Mouse (Mus musculus) hematopoietic stem cell, adult 5-6 weeks (primary cell): ENCODE results near the gene R3hdm2. TPM values are rescaled to one million over a fixed set of nuclear protein-coding genes. Genes with fewer than 3 reads are reported as not detected.

Experiments used
- ATAC-seq, 2 experiments: fragments of 125-278 bp in 1 of 2; replicated peaks in 1 of 2; 2 replicates each; pipeline ENCODE4 v1.8.0; 2016 to 2017; ENCODE audit warnings: inconsistent platforms in 2 of 2, mild to moderate bottlenecking in 2 of 2, moderate number of reproducible peaks in 2 of 2, low read depth in 1 of 2, moderate TSS enrichment in 1 of 2; ENCODE audit not compliant: low FRiP score in 2 of 2, poor library complexity in 2 of 2, severe bottlenecking in 2 of 2, insufficient read depth in 1 of 2, low TSS enrichment in 1 of 2
- total RNA-seq: library from RNA; stranded (forward); fragments of 172-1452, 232-1000 nt; gene quantifications from 2 replicates; pipeline ENCODE4 v1.2.3, GENCODE M21; 2017

Gene R3hdm2
- total RNA-seq, 1 experiment from 2014 or later: 41.3 TPM

DNA sequence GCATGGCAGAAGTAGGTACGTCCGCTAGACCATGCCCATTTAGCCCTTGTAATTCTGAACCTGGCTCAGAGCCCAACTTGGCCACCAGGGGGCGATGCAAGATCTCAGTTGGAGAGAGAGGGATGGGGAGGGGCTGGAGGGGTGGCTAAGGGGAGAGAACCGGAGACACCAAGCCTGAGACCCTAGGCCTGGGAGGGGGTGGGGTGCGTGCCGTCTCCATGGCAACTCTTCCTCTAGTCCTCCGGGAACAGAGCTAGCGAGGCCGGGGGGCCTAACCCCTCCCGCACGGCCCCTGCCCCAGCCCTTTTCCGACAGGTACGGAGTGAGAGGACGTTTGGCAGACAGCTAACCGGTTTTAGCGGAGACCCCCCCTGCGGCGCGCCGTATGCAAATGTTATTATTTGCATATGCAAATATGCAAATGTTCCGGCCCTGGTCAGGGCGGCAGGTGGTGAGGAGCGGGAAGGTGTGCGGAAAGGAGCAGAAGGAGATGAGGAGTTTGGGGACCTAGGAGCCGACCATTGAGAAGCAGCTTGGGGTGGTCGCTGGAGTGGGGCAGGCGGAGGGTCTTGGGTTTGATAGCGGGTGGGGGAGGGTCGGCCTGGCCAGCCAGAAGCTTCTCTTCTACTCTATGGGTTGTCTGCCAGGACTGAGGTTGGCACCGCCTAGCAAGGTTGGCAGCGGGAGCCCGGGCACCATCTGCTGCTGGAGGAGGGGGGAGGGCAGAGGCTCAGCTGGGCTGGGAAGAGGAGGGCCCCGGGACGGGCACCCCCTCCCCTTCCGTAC is 129.1 kb downstream of the R3hdm2 start:
- peak; percentile 13 to 54; a peak in 2 of 4 replicates for ATAC-seq

DNA sequence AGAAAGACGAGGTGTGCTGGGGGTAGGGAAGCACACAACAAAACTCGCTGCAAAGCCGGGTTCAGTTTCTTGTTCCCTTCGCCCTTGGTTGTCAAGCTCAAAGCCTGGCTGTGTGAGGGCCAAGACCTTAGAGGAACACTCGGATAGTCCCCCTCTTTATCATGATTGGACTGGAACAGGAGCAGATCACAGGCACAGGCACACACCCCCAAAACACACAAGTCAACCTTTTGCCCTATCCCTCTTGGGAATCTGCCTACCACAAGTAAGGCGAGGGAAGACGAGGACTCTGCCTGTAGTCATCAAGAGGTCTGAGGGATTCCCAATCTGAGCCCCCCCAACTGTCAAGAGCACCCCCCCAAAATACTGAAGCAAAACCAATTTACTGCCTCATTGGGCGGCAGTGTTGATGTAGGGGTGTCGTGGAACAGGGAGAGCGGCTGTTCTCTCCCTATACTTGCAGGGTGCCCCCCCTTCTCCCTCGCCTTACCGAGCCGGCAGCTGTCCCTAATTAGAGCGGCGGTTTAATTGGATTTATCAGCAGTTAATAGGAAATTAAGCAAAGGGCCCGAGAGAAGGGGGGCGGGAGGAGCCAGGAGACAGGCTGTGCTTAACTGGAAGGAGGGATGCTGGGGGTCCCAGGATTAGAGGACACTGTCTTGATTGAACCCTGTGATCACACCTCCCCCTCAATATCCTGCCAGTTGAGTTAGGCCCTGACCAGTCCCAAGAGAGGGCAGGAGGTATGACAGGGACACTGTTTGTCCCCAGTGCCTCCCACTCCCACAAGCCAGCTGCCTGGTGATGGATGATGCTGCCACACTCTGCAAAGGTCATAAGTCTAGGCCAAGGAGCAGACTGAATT is 129.9 kb downstream of the R3hdm2 start:
- ATAC-seq: no peak

DNA sequence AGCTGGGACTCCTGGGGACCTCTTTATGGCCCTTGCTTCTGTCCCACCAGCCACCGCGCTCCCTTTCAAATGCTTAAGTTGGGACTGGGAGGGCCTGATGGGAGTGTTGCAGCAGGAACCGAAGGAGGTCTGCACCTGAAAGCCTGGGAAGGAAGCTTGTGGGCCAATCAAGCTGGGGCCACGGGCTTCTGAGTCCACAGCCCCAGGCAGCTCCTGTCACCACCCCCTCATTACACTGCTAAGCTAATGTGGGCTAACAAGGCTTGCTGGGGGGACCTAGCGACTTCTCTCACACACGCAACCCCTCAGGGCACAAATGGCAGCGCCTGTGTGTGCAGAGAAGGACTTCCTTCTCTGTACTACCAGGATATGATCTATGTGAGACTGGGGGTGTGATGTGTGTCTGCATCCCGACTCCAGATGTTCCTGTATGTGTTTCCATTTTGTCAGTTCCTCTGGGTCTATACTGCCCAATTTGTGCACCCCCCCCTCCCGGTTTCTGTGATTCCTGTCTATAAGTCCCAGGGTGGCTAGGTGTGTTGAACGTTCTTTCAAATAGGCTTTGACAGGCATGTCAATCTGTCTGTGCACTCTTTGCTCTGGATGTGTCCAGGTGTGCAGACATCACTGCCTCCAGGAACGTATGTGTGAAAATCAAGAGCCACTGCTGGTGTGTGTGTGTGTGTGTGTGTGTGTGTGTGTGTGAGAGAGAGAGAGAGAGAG is 130.9 kb downstream of the R3hdm2 start:
- no peak for ATAC-seq

DNA sequence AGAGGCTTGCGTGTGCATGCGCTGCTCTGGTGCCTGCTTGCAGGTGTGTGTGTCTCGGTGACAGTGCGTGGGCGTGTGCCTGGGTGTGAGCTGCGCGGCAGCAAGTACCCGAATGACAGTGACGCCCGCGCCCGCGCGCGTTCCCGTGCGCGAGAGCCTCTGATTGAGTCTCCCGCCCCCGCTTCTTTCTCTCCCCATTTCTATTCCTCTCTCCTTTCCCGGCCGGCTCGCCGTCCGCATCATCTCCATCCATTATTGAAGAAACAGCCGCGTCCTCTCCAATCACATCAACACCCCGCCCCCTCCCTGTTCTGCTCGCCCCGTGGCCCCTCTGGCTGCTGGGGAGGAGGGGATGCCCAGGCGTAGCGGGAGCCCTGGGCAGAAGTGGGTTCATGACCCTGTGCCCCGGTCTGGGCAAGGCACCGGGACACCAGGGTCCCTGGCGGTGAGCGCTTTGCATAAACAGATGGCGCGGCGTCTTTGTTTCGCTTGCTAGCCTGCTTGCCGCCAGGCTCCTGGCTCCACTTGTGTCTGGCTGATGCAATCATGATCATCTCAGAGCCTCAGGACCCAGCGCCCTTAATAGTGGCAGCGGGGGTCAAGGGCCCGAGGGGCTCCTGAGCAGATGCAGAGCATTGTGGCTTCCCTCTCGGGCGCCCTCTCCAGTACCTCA is 131.6 kb downstream of the R3hdm2 start:
- no peak for ATAC-seq

DNA sequence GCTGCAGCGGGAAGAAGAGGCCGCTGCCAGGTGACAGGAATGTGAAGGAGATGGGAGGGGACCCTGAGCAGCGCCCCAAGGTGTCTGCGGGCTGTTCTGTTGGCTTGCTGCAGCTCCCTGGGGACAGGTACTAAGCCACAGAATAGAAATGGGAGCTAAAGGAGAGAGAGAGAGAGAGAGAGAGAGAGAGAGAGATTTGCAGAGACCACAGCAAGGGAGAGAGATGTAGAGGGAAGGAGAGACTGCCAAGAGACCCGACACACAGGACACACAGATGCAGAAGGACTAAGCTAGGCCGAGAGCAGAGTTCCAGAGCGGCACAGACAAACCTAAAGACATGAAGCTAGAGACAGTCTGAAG is 132.2 kb downstream of the R3hdm2 start:
- no peak for ATAC-seq

DNA sequence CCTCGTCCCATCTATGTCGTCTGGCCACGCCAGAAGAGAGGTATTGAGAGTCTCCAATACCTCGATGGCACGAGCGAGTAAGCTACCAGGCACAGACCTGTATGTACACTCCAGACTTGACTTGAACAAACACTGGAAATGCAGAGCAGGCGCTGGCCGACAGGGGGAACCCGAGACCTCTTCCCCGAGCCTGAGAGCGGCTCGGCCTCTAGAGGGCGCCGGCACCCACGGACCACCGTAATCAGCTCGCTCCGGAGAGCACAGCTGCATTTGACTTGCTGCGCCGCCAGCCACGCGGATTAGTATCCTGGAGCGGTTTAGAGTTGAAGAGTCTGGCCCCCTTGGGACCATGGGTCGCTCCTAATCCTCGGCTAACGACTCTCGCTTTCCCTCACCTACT is 132.7 kb downstream of the R3hdm2 start:
- ATAC-seq: peak; percentile 68 to 79

DNA sequence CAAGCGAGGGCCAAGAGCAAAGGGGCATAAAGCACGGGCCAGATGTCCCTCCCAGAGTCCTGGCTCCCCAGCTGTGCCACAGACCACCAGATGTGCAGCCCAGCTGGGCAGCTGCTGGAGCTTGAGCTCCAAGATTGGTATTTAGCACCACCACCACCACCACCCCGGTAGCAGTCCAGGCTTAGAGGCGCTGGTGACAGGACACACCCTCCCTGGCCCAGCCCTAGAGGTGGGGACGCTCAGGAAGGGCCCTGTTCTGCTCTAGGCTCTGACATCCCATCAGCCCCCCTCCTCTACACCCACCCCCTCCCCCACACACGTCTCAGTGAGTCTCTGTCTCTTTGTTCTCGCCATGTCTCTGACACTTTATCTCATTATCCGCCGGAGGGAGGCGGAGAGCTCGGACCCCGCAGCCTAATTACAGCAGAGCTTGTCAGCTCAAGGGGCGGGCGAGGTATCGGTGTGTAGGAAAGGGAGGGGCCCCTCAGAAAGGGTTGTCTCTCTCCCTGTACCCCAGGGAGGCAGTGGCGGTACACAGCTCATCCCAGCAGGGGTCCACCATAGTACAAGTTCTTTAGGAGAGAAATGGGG is 133.5 kb downstream of the R3hdm2 start:
- no peak for ATAC-seq

DNA sequence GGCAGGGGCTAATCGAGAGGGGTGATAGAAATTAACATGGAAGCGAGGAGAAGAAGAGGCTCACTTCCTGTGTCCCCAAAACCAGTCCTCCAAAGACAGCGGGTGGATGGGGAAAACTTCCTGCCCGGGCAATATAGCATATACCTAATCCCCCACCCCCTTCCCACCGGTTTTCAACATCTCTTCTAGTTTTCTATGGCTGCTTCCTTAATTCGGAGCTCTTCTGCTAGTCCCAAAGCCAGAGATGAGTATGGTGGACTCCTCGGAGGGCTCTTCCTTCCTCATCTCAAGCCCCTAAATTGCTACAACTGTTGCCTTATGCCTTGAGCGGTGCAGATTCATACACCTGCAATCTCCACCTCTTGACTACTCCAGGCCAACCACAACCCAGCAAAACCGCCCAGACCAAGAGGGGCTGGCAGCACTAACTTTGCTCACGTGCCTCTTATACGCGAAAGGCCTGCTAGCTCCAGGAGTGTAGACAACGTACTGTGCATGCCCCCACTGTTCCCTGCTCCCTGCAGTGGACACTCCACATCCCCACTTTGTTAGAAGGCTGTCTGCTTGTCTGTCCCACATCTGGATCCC is 134.1 kb downstream of the R3hdm2 start:
- no peak for ATAC-seq

DNA sequence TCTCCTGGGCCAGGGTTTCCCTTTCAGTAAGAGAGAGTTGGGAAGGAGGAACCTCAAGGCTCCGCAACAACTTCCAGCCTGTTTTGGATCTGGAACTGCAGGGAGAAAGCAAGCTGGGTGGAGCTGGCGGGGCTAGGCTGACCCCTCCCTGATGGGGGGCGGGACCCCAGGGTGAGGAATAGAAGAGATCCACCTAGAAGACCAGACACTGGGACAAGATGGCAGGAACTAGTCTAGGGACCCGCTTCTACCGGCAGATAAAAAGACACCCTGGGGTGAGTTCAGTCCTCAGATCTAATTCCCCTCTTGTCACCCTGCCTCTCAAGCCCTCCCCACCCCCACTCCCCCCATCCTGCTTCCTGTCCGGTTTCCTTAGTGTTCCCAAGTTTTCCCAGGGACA is 134.6 kb downstream of the R3hdm2 start, which contains the start of gene Ndufa4l2:
Gene Ndufa4l2 (plus strand): TSS at position 204 of the 400 bp plus-strand sequence.
- no peak for ATAC-seq

DNA sequence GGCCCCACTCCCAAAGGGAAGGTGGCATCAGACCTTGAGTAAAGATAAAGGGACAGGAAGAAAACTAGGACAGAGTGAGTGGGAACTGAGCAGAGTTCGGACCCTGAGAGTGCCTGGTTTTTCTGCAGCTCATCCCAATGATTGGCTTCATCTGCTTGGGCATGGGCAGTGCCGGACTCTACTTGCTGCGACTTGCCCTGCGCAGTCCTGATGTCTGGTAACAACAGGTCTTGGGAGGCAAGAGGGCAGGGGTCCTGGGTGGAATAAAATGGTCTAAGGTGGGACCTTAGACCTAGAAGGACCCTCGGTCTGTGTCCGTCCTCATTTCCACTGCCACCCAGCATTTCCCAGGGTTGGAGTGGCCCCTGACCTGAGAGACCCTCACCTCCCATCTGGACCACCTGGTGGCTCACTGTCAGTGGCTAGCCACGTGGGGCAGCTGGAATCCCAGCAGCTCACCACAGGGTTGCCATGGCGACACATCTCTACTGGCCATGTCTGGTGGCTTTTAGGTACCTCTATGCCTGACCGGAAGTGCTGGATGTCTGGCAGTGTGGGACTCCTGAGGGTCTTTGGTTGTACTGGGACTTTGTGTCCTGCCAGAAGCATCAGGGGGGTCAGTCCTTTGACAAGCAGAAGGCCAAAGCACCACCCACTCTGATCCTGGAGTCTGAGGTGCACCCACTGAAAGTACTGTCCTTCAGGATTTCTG is 135.3 kb downstream of the R3hdm2 start:
- no peak for ATAC-seq

DNA sequence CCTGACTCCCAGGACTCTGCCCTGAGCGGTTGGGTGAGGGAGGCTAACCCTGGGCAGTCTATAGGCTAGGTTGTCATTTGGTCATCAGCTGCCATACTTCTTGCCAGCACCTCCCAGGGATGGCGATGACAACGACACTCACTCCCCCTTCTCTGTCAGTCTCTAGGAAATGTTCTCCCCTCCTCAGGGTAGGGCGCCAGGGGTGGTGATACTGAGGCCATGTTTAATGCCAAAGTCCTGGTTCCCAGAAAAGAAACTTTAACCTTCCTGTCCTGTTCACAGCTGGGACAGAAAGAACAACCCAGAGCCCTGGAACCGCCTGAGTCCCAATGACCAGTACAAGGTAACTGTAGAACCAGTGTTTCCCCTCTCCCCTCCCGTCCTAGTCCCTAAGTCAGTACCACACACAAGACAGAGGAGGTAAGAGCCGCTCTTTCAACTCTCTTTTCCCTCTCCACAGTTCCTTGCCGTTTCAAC is 135.9 kb downstream of the R3hdm2 start:
- ATAC-seq: no peak

DNA sequence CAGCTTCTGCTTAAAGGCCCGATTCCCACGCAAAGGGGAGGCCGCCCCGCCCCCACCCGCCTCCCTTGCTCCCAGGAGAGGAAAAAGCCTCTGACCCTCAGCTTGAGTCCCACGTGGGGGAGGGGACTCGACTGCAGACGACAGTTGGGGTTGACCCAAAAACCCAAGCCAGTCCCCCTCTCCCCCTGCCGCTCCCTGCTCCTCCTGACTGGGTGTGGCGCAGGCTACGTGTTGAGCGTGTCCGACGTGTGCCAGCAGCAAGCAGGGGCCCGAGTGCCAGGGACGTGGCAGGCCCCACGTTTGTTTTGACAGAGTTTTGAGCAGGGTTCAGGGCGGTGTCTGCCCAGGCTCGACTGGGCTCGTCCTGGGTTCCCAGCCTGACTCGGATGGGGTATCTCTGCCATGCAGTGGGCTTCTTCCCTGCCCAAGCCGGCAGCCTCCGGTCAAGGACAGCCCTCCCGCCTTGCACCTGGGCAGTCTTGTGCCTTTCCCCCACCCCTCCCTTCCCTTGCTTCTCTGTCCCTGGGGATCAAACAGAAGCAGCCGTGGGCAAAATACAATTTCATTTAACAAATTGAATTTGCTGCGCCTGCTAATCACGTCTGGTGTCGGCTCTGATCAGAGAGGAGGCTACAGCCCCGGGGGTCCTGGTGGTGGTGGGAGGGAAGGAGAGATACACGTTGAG is 136.6 kb downstream of the R3hdm2 start:
- no peak for ATAC-seq

DNA sequence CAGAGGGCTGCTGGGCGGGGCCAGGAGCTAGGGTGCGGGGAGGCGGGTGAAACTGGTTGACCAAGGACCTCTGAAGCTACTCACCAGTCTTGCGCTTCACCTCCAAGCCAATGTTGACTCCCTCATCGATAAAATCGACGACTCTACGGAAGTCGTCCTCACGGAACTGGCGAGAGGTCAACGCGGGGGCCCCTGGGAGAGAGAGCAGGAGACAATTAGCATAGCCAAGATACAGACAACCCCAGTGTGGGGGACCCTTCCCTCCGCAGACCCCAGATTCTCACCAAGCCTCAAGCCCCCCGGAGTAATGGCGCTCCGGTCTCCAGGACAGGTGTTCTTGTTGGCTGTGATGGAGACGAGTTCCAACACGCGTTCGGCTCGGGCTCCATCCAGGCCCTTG is 137.8 kb downstream of the R3hdm2 start:
- ATAC-seq: no peak

DNA sequence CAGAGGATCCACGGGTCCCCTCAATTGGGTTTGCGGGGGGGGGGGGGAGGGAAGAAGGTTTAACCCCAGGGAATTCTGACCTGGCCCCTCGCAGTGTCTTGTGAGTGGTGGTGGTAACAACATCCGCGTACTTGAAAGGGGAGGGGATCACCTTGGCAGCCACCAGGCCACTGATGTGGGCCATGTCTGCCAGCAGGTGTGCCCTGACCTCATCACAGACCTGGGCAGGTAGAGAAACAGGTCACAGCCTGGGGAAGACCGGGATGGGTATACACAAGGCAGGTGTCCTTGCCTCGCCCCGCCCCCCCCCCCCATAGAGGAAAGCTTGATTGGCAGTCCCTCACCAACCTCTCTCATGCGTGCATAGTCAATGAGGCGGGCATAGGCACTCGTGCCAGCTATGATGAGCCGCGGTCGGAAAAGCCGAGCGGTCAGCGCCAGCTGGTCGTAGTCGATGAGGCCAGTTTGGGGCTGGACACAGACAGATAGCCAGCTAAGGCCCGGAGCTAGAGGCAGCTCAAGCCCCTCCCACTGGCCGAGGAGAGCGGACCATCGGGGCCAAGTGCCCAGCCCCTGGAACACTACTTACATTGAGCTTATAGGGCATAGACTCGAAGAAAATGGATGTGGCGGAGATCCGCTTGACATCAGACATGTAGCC is 139.0 kb downstream of the R3hdm2 start:
- ATAC-seq: no peak
